Mouse (Mus musculus) E14TG2a.4 (cell line): ENCODE data around the gene Bcam.

Experiments
- H3K27me3 ChIP-seq: 2 replicates; pipeline ENCODE4 v1.6.1; 2014; ENCODE audit warnings: low read length, control low read depth; ENCODE audit not compliant: insufficient read depth
- H3K36me3 ChIP-seq: 2 replicates; pipeline ENCODE4 v1.6.1; 2014; ENCODE audit warnings: low read length, control low read depth; ENCODE audit not compliant: insufficient read depth
- H3K4me1 ChIP-seq: replicated peaks from 2 replicates; pipeline ENCODE4 v1.6.1; 2014; ENCODE audit warnings: low read depth, low read length, control low read depth
- H3K4me3 ChIP-seq: replicated peaks from 2 replicates; pipeline ENCODE4 v1.5.1; 2014; ENCODE audit warnings: mild to moderate bottlenecking, low read length
- H3K9me3 ChIP-seq: 2 replicates; pipeline ENCODE4 v1.6.1; 2014; ENCODE audit warnings: low read length, control low read depth
- CTCF ChIP-seq: conservative IDR thresholded peaks from 2 replicates; pipeline ENCODE4 v1.5.1; 2014; ENCODE audit warnings: low read length
- NANOG ChIP-seq: IDR thresholded peaks from 2 replicates; pipeline ENCODE4 v1.6.1; 2014; ENCODE audit warnings: borderline replicate concordance, low read length, mixed read lengths
- POU5F1 ChIP-seq: IDR thresholded peaks from 2 replicates; pipeline ENCODE4 v1.6.1; 2014; ENCODE audit warnings: low read length, borderline replicate concordance

The Bcam gene

GRCm38 (mm10) chr7:19770984-19771391, at the start of gene Bcam:
Gene Bcam, minus strand, starts transcription at chr7:19771016.
- Histone ChIP-seq H3K9me3 (peaks cover 7% of the 10 kb centered on the region), H3K27me3 (no peaks in the 10 kb centered on the region), H3K4me3 (peak within 1 kb of the TSS; percentile 83), H3K4me1 (peaks cover 63% of the 10 kb centered on the region), H3K36me3 (peaks cover 29% of the 10 kb centered on the region)
- TF ChIP-seq CTCF (no peak), NANOG (no peak), POU5F1 (no peak)

GRCm38 (mm10) chr7:19818875-19819274, 48.1 kb upstream of the Bcam start:
- TF ChIP-seq CTCF: no peak
- TF ChIP-seq POU5F1: no peak
- TF ChIP-seq NANOG: no peak
- H3K36me3 ChIP-seq: peaks cover 46% of the 10 kb centered on the region
- peak overlapping the region; percentile 5; the same call in 1 of the 2 replicates for H3K4me3 ChIP-seq
- H3K9me3 ChIP-seq: peaks cover 18% of the 10 kb centered on the region
- H3K27me3 ChIP-seq: no peaks in the 10 kb centered on the region
- peaks cover 71% of the 10 kb centered on the region for H3K4me1 ChIP-seq

DNA sequence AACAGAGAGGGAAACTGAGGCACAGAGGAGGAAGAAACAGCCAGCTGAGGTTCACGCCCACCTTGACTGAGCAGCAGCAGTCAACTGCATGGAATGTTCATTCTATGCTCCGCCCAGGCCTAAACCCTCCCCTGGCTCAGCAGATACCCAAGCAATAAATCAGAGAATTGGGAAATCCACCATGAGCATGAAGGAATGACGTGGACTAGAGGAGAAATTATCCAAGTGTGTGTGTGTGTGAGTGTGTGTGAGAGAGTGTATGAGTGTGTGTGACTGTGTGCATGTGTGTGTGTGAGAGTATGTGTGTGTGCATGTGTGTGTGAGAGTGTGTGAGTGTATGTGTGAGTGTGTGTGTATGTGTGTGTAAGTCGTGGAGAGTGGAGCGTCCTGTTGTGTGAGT, 47.6 kb upstream of the Bcam start:
- Histone ChIP-seq H3K4me3 (peak overlapping the region; percentile 84), H3K36me3 (peaks cover 50% of the 10 kb centered on the region), H3K4me1 (peaks cover 71% of the 10 kb centered on the region), H3K9me3 (peaks cover 23% of the 10 kb centered on the region), H3K27me3 (no peaks in the 10 kb centered on the region)
- TF ChIP-seq NANOG (no peak), POU5F1 (no peak), CTCF (no peak)

- TF ChIP-seq CTCF (no peak), POU5F1 (no peak), NANOG (no peak)
Measured at GRCm38 (mm10) chr7:19817382-19818105, 46.7 kb upstream of the Bcam start.

DNA sequence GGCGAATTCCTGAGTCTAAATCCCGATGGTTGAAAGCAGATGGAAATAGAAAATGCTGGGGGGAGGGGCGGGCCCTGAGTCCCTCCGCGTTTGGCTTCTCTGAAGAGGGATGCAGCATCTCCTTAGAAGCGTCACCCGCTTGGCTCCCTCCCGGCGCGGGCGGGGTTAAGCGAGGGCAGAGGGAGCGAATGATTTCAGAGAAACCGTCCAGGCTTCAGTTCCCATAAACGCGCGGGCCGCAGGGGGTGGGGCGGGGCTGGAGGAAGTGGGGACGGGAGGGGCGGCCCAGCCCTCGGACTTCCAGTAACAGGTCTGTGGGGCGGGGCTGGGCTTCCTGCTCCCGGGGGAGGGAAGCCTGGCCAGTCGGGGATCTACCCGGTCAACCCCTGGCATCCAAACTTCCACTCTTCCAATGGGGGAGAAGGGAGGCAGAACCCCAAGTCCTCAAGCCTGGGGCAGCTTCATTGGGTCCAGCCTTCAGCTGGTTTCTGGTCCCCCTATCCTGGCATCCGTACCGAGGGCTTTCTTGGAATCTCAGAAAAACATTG, 45.5 kb upstream of the Bcam start:
- H3K36me3 ChIP-seq: peaks cover 70% of the 10 kb centered on the region
- peaks cover 74% of the 10 kb centered on the region for H3K4me1 ChIP-seq
- TF ChIP-seq POU5F1 (no peak), NANOG (no peak), CTCF (no peak)
- H3K9me3 ChIP-seq: peaks cover 38% of the 10 kb centered on the region
- peak overlapping the region; percentile 84 for H3K4me3 ChIP-seq
- no peaks in the 10 kb centered on the region for H3K27me3 ChIP-seq

More at GRCm38 (mm10) chr7:19817382-19818105, 46.7 kb upstream of the Bcam start:
- Histone ChIP-seq H3K4me3 (peak overlapping the region; percentile 84), H3K9me3 (peaks cover 31% of the 10 kb centered on the region), H3K4me1 (peaks cover 76% of the 10 kb centered on the region), H3K27me3 (no peaks in the 10 kb centered on the region), H3K36me3 (peaks cover 59% of the 10 kb centered on the region)

GRCm38 (mm10) chr7:19815296-19816223, 44.7 kb upstream of the Bcam start:
- no peaks in the 10 kb centered on the region for H3K27me3 ChIP-seq
- peaks cover 75% of the 10 kb centered on the region for H3K4me1 ChIP-seq
- peaks cover 38% of the 10 kb centered on the region for H3K9me3 ChIP-seq
- peak overlapping the region; percentile 84 for H3K4me3 ChIP-seq
- TF ChIP-seq NANOG: peak; percentile 22; the same call in 1 of the 2 replicates
- no peak for TF ChIP-seq CTCF
- TF ChIP-seq POU5F1: no peak
- peaks cover 72% of the 10 kb centered on the region for H3K36me3 ChIP-seq

GRCm38 (mm10) chr7:19813579-19814122, 42.8 kb upstream of the Bcam start:
- Histone ChIP-seq H3K27me3 (no peaks in the 10 kb centered on the region), H3K4me3 (no peak overlapping the region), H3K36me3 (peaks cover 77% of the 10 kb centered on the region), H3K9me3 (peaks cover 40% of the 10 kb centered on the region), H3K4me1 (peaks cover 75% of the 10 kb centered on the region)
- no peak for TF ChIP-seq NANOG
- no peak for TF ChIP-seq POU5F1
- TF ChIP-seq CTCF: no peak

- TF ChIP-seq NANOG: no peak
- no peak for TF ChIP-seq POU5F1
- TF ChIP-seq CTCF: no peak
- H3K27me3 ChIP-seq: no peaks in the 10 kb centered on the region
- H3K4me1 ChIP-seq: peaks cover 75% of the 10 kb centered on the region
- H3K36me3 ChIP-seq: peaks cover 77% of the 10 kb centered on the region
- peaks cover 40% of the 10 kb centered on the region for H3K9me3 ChIP-seq
- H3K4me3 ChIP-seq: no peak overlapping the region
Measured at GRCm38 (mm10) chr7:19813161-19813560, 42.3 kb upstream of the Bcam start.
